Mouse (Mus musculus) fibroblast of lung, adult 2 months (primary cell): ENCODE data around the gene Polr3gl.

ENCODE experiments used
- DNase-seq: peaks from one replicate; pipeline ENCODE4 v3.0.0-alpha.2; 2011; ENCODE audit warnings: low read depth

Polr3gl gene

DNA sequence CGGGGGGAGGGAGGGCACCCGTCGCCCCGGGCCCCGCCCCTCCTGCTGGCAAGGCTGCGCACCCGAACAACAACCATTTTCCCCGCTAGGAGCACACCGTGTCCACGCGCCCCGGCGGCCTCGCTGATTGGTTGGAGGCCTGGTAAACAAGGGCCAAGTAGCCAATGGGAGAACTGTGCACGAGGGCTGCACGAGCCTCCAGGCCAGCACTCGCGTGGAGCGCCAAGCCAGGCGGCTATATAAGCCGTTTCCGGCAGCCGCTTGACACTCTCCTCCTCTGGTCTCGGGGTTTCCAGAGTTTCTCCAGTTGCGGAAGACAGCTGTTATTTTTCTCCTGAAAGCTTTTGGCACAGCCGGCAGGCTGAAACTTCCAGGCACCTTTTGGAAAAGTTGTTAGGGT, 36.3 kb downstream of the Polr3gl start, which contains the start of gene Txnip:
TSS of gene Txnip (plus strand) at position 264 of the 400 bp plus-strand sequence.
- DNase-seq: peak; percentile 98

DNA sequence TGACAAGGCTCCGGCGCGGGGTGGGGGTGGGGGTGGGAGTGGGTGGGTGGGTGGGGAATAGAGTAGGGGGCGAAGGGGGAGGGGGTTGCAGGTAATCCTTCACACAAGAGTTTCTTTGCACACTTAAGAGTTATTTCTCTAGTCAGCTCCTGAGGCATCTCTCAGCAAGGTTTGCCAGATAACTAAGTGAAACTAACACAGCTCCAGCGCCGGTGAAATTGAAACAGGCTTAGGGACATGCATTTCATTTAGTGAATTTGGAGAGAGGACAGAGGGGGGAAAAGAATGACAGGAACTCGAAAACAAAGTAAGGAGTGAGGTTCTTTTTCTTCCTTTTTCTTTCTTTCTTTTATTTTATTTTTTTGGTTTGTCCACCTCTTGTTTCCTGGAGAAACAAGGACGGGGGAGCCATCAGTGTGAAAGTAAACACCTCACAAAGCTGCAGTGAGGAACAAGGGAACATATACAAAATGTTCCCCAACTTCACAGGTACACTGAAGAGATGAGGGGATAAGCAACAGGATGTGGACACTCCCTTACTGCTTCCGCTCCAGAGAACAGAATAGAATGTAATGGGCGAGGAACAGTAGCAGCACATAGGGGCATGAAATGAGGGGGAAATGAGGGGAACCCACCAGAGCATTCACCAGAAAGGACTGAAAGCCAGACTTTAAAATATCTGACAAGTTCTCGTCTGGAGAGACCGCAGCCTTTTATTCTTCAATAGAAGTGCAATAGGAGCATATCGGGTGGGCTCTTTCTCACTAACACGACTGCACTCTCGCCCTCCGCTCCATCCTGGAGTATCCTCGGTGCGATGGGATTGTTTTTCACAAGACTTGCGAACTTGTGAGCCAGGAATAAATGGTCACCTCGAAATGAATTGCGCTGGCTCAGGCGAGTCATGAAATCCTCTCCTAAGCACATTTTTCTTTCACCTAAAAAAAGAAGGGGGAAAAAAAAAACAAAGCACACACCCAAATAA, 37.0 kb downstream of the Polr3gl start:
- DNase-seq: no peak

DNA sequence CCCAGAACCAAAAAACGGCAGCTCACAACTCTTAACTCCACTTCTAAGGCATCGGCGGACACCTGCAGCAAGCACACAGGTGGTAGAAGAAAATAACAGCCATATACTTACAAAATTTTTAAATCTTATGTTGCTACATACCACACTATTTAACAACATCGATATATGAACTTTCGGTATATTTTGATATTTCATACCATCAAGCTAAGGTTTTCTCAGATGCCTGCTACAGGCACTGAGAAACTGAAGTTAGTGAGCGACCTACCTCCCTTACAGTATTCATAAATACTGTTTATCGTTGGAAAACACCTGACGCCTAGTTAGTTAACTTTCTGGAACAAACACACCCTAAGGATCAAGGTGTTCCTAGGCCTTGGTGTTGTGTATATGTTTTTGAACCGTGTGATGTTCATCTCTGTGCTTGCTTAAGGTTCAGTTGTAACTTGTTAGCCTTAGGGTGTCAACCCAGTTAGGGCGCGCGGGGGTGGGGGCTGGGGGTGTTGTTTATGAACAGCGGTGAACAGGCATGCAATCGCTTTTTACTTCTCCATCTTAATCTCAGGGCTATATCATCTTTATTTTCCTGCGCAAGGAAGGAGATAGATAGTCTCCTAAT, 37.9 kb downstream of the Polr3gl start:
- DNase-seq: no peak

DNA sequence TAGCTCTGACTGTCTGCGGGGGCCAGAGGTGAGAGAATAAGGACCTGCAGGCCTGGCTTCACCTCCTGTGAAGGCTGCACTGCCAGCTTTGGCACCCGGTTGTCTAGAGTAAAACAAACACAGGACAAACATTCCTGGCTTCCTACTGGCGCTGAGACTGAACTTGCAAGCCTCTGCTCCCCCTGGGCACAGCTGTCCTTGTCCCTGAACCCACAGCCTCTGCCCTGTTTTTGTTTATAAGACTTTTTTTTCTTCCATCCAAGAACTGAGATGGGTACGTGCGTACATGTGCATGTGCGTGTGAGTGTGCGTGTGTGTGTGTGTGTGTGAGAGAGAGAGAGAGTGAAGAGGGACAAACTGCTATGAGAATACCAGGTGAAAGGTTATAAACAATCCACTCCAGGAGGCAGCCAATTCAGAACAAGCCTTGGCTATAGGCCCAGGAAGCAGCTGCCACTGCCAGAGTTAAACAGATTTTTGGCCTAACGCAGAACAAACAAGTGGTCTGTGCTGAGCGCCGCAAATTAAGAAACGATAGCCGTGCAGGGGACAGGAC, 38.9 kb downstream of the Polr3gl start:
- peak; percentile 79 for DNase-seq

DNA sequence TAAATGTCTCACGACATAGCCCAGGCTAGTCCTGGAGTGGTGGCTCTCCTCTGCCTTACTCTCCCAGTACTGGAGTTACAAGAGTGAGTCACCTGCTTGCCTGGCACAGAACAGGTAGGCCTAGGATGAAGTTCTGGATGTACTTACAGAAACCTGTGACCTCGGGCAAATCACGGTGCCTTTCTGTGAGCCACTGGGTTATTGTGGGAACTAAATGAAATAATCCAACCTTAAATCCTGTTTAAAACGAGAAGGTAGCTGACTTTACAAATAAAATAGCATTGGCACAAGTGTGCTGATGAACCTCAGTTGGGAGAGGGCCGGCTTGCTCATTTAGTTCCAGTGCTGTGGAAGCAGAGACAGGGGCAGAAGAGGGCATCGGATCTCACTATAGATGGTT, 39.7 kb downstream of the Polr3gl start:
- no peak for DNase-seq

DNA sequence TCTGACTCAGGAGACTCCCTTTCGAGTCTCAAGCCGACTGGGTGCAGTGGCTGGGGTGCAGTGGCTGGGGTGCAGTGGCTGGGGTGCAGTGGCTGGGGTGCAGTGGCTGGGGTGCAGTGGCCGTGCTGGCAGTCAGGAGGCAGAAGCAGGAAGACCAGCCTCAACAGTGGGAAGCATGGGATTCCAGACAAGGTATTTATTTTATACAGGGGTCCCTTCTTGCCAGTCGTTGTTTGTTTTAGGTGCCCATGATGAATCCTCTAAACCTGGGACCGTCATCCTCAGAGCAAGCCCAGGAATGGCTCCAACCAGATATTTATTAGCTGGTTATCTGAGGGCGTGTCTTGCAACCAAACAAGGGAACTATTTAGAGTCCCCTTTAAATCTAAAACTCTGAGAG, 40.4 kb downstream of the Polr3gl start:
- no peak for DNase-seq

DNA sequence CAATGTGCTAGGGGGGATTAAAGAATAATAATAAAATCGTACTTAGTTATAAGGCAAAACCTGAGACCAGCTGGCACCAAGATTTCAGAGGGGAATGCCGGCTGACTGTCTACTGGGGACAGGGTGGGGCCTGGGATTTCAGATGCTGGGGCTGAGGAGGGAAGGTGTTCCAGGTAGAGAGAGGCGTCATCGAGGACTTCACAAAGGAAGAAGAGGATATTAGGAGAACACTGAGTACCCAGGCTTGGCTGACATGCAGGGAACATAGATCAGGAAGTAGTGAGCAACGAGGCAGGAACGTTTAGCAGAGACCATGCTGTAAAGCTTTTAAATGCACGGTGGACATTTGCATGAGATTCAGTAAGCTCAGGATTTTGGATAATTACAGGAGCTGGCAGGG, 42.1 kb downstream of the Polr3gl start:
- no peak for DNase-seq

DNA sequence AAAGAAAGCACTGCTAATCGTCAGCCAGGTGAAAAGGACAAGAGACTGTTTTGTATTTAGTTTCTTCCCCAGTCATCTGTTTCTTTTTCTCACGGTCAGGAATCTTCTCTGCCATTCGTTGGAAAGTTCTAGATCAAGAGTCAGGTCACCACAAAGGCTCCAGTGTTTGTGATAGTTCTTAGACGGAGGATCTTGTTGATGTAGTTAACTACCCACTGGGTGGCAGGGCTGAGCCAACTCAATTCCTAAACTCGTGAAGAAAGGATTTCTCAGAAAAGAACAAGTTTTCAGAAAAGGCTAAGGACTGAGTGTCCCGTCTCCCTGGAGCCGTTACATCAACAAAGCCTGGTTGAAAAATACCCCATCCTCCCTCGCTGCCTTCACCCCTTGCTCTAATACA, 42.8 kb downstream of the Polr3gl start:
- peak; percentile 84 for DNase-seq

DNA sequence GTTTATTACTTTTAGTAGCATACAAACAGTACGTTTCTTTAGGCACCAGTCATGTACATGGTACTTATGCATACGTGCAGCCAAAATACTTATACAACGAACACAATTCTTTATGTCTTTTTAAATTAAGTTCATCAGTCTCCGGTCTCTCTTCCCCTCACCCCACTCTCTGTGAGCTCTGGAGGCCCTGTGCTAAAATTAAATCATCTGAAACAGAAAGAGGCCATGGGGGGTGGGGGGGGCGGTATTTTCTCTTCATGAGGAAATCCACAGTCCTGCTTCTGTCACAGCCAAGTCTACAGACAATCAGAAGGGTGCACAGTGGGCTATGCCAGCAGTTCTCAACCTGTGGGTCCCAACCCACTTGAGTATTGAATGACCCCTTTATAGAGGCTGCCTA, 44.6 kb downstream of the Polr3gl start:
- DNase-seq: no peak

DNA sequence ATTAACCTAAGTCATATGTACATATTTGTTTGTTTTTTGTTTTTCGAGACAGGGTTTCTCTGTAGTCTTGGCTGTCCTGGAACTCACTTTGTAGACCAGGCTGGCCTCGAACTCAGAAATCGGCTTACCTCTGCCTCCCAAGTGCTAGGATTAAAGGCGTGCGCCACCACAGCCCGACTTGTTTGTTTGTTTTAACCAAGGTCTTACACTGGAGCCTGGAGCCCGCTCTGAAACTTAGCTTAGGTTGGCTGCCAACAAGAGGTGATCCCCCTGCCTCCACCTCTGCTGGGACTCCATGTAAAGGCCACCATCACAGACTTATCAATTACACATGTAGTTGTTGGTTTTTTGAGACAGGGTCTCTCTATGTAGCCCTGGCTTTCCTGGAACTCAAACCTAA, 45.2 kb downstream of the Polr3gl start:
- DNase-seq: no peak

DNA sequence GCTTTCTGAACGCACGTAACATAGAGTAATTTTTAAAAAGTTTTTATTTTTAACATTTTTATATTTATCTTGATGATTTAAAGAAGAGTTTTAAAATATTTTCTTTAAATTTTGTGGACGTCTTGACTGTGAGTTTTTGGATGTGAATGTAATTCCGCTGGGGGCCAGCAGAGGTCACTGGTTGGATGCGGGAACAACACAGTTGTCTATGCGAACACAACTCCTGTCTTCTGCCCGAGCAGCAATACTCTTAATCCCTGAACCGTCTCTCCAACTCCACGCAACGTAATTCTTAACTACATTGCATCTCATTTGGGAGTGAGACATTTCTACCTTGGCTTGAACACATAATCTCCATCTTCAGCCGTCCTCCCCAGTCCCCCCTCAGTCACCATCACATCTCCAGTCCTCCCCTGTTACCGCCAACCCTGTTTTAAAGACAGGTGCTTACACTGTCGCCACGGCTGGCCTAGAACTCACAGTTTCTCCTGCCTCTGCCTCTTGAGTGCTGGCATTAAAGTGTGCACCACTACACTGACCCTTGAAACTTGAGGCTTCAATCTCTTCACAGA, 46.5 kb downstream of the Polr3gl start:
- no peak for DNase-seq

DNA sequence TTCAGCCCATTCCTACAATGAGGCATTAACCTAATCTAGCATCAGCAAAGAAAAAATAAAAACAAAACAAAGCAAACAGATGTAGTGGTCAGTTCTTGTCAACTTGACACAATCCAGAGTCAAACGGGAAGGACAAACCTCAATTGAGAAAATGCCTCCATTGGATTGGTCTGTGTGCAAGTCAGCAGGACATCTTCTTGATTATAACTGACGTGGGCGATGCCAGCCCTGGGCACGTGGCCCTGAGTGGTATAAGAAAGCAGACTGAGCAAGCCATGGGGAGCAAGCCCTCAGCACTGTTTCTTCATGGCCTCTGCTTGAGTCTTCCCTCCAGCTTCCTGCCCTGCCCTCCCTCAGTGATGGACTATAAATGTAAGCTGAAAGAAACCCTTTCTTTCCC, 47.1 kb downstream of the Polr3gl start:
- DNase-seq: no peak

DNA sequence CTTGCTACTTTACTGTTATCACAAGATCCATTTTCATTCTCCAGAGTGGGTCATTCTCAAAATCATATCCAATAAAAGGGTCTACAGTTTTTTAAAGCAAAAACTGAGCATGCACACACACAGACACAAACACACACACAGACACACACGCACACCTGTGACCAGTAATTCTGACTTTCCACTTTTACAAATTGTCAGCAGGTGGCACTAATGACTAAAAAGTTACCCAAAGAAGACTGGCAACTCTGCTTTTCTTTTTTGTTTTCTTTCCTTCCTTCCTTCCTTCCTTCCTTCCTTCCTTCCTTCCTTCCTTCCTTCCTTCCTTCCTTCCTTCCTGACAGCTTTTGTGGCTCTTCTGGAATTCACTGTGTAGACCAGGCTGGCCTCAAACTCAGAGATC, 48.4 kb downstream of the Polr3gl start:
- DNase-seq: no peak

DNA sequence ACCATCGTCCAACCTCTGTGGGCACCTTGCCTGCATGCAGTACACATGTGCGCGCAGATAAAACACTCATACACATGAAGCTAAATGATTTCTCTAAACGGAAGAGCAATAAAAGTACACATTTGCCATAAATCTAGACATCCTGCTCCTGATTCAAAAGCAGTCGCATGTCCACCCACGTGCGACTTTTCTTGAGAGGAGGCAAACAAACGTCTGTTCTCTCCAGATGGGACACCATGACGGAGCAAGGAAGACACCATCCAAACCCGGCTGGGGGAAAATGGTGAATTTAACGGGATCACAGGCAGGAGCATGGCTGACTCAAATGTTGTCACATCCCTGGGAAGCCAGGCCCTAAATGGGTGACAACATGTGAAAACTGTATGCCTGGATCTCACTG, 50.6 kb downstream of the Polr3gl start:
- DNase-seq: no peak

DNA sequence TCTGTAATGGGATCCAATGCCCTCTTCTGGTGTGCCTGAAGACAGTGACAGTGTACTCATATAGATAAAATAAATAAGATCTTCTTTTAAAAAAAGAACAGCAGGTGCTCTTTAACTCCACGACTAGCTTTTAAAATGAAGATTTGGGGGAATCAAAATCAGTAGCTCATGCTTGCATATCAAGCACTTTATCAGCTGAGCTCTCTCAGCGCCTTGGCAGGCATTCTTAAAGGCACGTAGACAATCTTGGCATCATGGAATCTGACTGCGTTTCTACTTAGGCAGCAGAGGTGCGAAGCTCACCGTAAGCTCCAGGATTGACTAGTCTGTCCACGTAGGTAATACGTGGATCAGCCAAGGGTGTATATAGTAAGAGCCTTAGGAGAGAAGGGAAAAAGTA, 51.4 kb downstream of the Polr3gl start:
- DNase-seq: no peak

DNA sequence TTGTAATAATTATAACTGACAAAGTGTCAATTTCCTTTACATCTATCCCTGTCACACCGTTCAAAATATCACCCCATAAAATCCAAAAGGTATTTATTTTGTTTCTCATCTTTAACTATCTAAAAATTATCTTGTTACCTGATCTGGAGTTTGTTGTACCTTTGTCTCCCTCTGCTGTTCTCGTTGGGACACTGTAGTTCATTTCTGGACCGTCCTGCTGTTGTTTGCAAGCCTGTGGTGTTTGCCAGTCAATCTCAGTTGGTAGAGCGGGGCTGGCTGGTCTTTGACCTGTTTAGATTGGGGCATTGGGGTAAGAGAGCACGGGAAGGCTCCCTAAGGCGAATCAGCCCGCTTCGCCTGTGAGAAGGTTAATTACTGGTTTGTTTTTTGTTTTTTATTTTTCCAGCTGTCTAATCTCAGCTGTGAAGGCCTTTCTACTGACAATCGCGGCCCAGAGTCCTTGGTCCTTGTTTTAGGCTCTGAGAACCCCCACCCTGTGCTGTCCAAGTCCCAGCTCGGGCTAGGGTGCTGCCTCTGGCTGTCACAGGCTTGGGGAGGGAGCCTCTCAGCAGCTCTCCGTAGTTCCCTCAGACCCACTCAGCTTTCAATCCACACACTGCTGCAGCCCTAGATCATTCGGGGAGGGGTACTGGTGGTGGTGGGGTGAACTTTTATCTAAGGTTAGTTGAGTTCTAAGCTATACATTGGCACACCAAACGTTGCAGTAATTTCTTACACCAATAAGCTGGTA, 52.5 kb downstream of the Polr3gl start:
- no peak for DNase-seq

DNA sequence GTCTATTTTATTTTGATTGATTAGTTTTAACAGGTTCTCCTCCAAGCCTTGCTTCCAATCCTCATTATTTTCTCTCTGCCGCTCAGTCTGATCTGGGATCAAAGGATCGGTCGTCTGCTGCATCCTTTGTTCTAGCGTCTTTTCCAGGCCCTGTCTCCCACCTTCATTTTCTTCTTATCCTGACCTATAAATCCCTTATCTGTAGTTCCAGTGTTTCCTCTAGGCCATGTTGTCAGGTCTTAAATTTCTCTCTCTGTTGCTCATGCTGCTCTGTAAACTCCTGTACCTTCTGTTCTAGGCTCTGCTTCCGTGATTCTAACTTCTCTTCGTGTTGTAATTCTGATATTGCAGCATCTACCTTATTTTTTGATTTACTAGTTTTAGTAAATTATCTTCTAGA, 53.2 kb downstream of the Polr3gl start:
- no peak for DNase-seq

DNA sequence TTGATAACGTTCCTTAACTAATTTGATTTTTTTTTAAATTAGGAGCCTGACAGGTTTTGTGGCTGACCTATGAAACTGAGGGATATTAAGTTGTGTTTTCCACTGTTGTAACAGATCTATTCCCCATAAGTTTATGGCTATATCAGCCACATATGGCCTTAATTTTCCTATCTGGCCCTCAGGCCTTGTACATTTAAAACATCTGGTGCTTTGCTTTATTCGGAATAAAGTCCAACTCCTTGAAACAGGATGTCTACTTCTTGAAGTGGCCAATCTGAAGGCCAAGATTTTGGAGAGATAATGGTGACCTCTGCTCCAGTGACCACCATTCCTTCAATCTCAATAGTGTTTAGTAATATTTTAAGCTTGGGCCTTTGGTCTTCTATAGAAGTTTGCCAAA, 54.7 kb downstream of the Polr3gl start:
- no peak for DNase-seq

DNA sequence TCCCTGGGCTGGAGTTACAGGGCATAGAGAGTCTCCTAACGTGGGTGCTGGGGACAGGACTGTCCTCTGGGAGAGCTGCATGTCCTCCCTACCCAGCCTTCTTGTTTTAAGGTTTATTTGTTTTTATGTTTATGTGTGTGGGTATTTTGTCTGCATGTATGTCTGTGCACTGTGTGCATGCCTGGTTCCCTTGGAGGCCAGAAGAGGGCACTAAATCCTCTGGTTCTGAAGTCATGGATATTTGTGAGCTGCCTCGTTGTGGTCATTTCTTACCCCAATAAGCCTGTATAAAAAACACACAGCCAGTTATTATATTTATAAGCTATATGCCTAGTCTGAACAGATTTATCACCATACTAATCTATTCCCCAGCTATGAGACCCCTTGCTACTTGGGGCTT, 59.7 kb downstream of the Polr3gl start:
- no peak for DNase-seq

DNA sequence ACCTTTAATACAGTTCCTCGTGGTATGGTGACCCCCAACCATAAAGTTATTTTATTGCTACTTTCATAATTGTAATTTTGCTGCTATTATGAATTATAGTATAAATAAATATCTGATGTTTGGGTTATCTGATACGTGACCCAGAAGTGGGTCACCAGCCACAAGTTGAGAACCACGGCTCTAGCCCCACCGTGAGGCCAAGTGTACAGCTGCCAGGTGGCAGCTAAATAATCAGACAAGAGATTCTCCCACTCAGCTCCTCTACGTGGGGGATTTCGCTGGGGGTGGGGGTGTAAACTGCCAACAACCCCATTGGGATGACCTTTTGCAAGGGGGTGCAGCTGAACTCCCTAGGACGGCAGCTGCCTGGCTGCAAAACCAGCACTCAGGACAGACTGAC, 61.9 kb downstream of the Polr3gl start:
- DNase-seq: no peak

DNA sequence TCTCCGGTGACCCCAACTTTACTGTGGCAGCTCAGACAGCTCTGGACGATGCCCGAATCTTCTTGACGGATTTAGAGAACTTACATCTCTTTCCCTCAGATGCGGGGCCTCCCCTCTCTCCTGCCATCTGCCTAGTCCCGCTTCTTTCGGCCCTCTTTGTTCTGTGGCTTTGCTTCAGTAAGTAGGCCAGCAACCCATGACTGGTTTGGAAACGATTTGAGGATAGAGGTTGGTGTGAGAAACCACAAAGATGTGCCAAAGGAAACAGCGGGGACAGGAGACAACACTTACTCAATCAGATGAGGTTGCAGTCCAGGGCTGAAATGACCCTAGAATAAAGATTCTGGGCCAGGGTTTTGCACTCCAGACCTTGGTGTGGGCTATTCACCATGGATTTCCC, 65.5 kb downstream of the Polr3gl start:
- DNase-seq: no peak
